Mouse (Mus musculus) liver, adult 2 months (tissue): ENCODE data around the gene Kmt5a. TPM values are rescaled to one million over a fixed set of nuclear protein-coding genes. Genes with fewer than 3 reads are reported as not detected.

ENCODE experiments used
- DNase-seq: peaks from one replicate; pipeline ENCODE4 v3.0.0-alpha.2; 2011; ENCODE audit warnings: low read depth, low spot score; ENCODE audit errors: extremely low read depth
- H3K27ac ChIP-seq: fragments of 200-500 bp; replicated peaks from 2 replicates; pipeline ENCODE4 v1.5.1; 2012; ENCODE audit warnings: low read depth, mild to moderate bottlenecking, control low read depth, inconsistent platforms, low read length; ENCODE audit not compliant: insufficient read depth
- H3K27me3 ChIP-seq: fragments of 200-500 bp; 2 replicates; pipeline ENCODE4 v1.6.1; 2012; ENCODE audit warnings: mild to moderate bottlenecking, moderate library complexity, low read length, inconsistent platforms; ENCODE audit not compliant: control insufficient read depth, insufficient read depth
- H3K36me3 ChIP-seq: fragments of 200-500 bp; 2 replicates; pipeline ENCODE4 v1.6.1; 2012; ENCODE audit warnings: low read length, inconsistent platforms; ENCODE audit not compliant: control insufficient read depth, insufficient read depth
- H3K4me1 ChIP-seq: fragments of 200-500 bp; 2 replicates; pipeline ENCODE4 v1.6.1; 2011; ENCODE audit warnings: low read length; ENCODE audit not compliant: control insufficient read depth, insufficient read depth
- H3K4me3 ChIP-seq: fragments of 200-500 bp; 2 replicates; pipeline ENCODE4 v1.5.1; 2011; ENCODE audit warnings: low read depth, mild to moderate bottlenecking, control low read depth, low read length, moderate library complexity; ENCODE audit not compliant: insufficient read depth
- H3K79me2 ChIP-seq: fragments of 200-500 bp; 2 replicates; pipeline ENCODE4 v1.6.1; 2012; ENCODE audit warnings: inconsistent platforms, mild to moderate bottlenecking, low read length, moderate library complexity; ENCODE audit not compliant: control insufficient read depth, insufficient read depth
- H3K9ac ChIP-seq: fragments of 200-500 bp; 2 replicates; pipeline ENCODE4 v1.6.1; 2012; ENCODE audit warnings: low read depth, mild to moderate bottlenecking, control low read depth, inconsistent platforms, low read length
- CTCF ChIP-seq: fragments of 200-500 bp; IDR thresholded peaks from 2 replicates; pipeline ENCODE4 v1.5.1; 2011; ENCODE audit warnings: low read depth, low read length, control low read depth
- POLR2A ChIP-seq: fragments of 200-500 bp; IDR thresholded peaks from 2 replicates; pipeline ENCODE4 v1.6.1; 2011; ENCODE audit warnings: low read length, control low read depth; ENCODE audit not compliant: insufficient read depth; ENCODE audit errors: extremely low read depth
- WGBS: fragments of 180-500 bp; shearing (Covaris S2); methylation state at CpG from one replicate; pipeline ENCODE4 v1.1.7; 2018; 5-methylcytosine and 5-hydroxymethylcytosine counted together
- polyA plus RNA-seq: library from polyadenylated mRNA; depleted of rRNA; stranded (reverse); fragments of >200 nt; gene quantifications from 2 replicates; pipeline ENCODE4 v1.2.3, GENCODE M21; 2012
- total RNA-seq: library from RNA; depleted of rRNA; stranded (reverse); fragments of >200 nt; gene quantifications from 2 replicates; pipeline ENCODE4 v1.2.3, GENCODE M21; 2014

Gene Kmt5a
- total and polyA plus RNA-seq, 2 experiments = 9.6 to 14.7 TPM

DNA sequence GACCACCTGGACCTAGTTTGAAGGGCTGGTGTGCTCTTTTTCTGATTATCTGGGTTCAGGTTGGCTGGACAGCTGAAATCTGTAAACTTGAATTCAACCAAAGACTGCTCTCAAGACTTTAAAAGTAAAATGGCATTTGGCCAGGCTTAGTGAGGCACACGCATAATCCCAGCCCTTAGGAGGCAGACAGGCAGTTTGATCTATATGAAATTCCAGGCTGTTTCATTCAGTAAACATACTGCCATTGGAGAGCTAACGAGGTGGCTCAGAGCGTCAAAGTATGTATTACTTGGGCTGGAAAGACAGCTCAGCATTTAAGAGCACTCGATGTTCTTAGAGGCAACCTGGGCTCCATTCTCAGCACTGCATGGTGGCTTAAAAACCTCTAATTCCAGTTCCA, 52.0 kb downstream of the Kmt5a start:
- Histone ChIP-seq H3K27ac (no peak overlapping the region), H3K4me3 (no peak overlapping the region), H3K36me3 (no peaks in the 10 kb centered on the region), H3K4me1 (no peaks in the 10 kb centered on the region), H3K79me2 (no peaks in the 10 kb centered on the region), H3K9ac (no peak overlapping the region), H3K27me3 (no peaks in the 10 kb centered on the region)
- TF ChIP-seq CTCF = no peak
- no peak for TF ChIP-seq POLR2A
- 89% methylated on average over 4 of the region's 4 CpGs for WGBS
- no peak for DNase-seq

DNA sequence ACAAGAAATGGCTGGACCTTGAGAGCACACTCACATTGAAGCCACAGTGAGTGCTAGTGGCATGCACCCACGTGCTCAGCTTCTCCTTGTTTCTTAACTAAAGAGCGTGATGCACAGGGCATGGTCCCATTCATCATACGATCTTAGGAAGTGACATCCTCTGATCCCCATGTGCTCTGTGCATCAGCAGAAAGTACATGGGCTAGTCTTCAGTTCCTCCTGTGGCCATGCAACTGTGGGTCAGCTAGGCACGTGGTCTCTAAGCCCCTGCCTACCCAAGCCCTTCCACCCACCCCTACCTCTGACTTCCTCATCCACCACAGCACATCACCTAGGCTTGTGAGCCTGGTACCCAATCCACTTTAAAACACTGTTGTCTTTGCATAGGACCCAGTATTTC, 52.9 kb downstream of the Kmt5a start:
- WGBS = 84% methylated on average over 4 of the region's 4 CpGs
- TF ChIP-seq CTCF = no peak
- TF ChIP-seq POLR2A = no peak

DNA sequence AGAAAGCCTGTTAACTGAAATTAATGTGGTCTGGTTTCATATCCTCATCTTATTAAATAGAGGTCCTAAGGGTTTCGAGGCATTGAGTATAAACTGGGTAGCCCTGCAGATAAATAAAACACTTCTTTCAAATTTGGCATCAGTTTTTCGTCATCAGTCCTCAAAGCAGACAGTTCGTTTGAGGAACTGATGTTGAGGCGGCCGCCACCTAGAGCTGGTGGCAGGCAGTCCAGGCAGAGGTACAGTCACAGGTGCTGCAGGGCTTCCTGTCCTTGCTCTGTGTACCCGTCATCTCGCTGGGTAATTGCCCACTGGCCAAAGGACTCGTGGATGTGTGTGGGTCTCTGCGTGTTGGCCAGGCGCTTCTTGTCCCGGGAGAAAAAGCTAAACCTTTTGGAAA, 53.7 kb downstream of the Kmt5a start:
- no peaks in the 10 kb centered on the region for H3K36me3 ChIP-seq
- 85% methylated on average over 11 of the region's 11 CpGs for WGBS
- no peaks in the 10 kb centered on the region for H3K4me1 ChIP-seq
- TF ChIP-seq POLR2A = no peak
- no peak for TF ChIP-seq CTCF
- H3K9ac ChIP-seq = no peak overlapping the region
- no peak for DNase-seq
- H3K27ac ChIP-seq = no peak overlapping the region
- no peaks in the 10 kb centered on the region for H3K79me2 ChIP-seq
- no peaks in the 10 kb centered on the region for H3K27me3 ChIP-seq
- no peak overlapping the region for H3K4me3 ChIP-seq

More for the DNA sequence above, 52.9 kb downstream of the Kmt5a start:
- no peak for DNase-seq
- Histone ChIP-seq H3K4me3 (no peak overlapping the region), H3K36me3 (no peaks in the 10 kb centered on the region), H3K4me1 (no peaks in the 10 kb centered on the region), H3K27ac (no peak overlapping the region), H3K9ac (no peak overlapping the region), H3K79me2 (no peaks in the 10 kb centered on the region), H3K27me3 (no peaks in the 10 kb centered on the region)

DNA sequence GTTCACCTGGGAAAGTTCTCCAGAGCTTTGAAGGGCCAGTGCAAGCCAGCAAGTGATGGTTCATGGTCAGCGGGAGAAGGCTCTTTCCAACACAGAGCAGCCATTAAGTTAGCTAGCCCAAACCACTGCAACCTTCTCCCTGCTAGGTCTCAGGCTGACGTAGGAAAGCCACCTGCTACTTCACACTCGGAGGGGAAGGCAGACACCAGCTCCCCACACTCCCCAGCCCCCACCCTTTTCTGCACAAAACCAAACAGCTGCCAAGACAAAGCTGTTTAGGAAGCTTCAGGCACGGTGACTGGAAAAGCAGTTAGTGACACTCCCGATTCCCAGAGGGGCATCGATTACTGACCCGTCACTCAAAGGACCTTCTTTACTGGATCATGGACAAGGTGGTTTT, 55.8 kb downstream of the Kmt5a start:
- H3K27me3 ChIP-seq = no peaks in the 10 kb centered on the region
- TF ChIP-seq POLR2A (no peak), CTCF (no peak)
- H3K4me3 ChIP-seq = no peak overlapping the region
- no peaks in the 10 kb centered on the region for H3K36me3 ChIP-seq
- no peaks in the 10 kb centered on the region for H3K79me2 ChIP-seq
- H3K4me1 ChIP-seq = no peaks in the 10 kb centered on the region
- H3K9ac ChIP-seq = no peak overlapping the region
- DNase-seq = no peak
- WGBS = 71% methylated on average over 7 of the region's 7 CpGs
- H3K27ac ChIP-seq = no peak overlapping the region

DNA sequence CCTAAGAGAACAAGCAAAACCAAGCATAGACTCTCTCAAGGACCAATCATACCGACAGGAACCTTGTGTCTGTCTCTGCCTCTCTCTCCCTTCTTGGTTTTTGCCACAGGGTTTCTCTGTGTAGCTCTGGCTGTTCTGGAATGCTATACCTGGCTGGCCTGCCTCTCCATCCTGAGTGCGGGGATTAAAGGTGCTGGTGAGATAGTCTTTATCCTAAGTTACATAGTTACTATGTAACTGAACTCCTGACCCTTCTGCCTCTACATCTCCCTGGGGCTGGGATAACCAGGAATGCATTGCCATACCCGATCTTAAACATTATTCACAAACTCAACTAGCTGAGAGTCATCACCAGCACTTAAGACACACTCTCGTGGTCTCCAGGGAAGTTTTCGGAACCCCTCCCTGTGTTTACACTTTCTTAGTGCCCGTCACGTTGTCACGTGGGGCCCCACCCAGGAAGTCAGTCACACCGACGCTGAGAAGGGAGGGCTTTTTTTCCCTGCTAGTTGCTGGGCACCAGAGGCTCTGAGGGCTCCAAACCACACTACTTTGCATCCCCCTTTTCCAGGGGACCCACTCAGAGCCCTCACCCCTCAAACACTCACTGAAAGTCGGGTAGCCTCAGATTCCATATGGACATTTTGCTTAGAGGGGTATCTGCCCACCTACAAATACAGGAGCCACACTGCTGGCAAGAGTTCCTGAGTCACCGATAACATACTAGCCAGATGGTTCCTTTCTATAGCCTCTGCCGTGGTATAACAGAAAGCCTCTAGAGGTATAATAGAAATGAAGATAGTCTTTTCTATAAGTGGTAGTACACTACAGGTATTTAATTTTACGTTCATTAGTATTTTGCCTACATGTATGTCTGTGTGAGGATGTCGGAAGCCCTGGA, 57.1 kb downstream of the Kmt5a start:
- Histone ChIP-seq H3K27ac (no peak overlapping the region), H3K4me1 (no peaks in the 10 kb centered on the region), H3K79me2 (no peaks in the 10 kb centered on the region), H3K9ac (no peak overlapping the region), H3K4me3 (no peak overlapping the region), H3K27me3 (no peaks in the 10 kb centered on the region), H3K36me3 (no peaks in the 10 kb centered on the region)
- DNase-seq = no peak
- 39% methylated on average over 15 of the region's 15 CpGs for WGBS
- TF ChIP-seq POLR2A = no peak
- TF ChIP-seq CTCF = no peak
